Mouse (Mus musculus) thymus, adult 2 months (tissue): Measurements from ENCODE around the gene Raet1e.

Experiments
- CTCF ChIP-seq: fragments of 200-500 bp; IDR thresholded peaks from 2 replicates; pipeline ENCODE4 v1.5.1; 2012; ENCODE audit warnings: mild to moderate bottlenecking, control low read depth, low read length, moderate library complexity, borderline replicate concordance; ENCODE audit not compliant: control insufficient read depth, poor library complexity, insufficient read depth; ENCODE audit errors: extremely low read depth
- POLR2A ChIP-seq: fragments of 200-500 bp; IDR thresholded peaks from 2 replicates; pipeline ENCODE4 v1.6.1; 2012; ENCODE audit warnings: mild to moderate bottlenecking, low read length, control low read depth, moderate library complexity; ENCODE audit not compliant: control insufficient read depth, poor library complexity, insufficient read depth; ENCODE audit errors: extremely low read depth

DNA sequence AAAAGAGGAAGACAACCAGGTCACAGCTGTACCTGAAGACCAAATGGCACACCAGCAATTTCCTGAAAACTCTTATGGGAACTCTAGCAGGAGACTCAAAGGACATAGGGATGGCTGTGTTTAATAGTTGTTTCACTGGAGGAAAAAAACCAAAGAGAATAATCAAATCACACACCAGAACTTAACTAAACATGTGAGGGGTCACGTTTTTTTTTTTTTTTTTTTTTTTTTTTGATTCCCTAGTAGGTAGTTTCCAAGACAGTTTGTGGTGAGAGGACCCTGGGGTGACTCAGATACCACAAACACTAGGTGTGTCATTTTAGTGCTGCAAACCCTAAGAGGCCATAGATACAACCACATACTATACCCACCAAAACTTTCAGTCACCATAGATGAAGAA is 137.3 kb downstream of the Raet1e start:
- TF ChIP-seq CTCF: no peak
- no peak for TF ChIP-seq POLR2A
